Mouse (Mus musculus): ENCODE results near the gene Rasgef1c.

Gene Rasgef1c

DNA sequence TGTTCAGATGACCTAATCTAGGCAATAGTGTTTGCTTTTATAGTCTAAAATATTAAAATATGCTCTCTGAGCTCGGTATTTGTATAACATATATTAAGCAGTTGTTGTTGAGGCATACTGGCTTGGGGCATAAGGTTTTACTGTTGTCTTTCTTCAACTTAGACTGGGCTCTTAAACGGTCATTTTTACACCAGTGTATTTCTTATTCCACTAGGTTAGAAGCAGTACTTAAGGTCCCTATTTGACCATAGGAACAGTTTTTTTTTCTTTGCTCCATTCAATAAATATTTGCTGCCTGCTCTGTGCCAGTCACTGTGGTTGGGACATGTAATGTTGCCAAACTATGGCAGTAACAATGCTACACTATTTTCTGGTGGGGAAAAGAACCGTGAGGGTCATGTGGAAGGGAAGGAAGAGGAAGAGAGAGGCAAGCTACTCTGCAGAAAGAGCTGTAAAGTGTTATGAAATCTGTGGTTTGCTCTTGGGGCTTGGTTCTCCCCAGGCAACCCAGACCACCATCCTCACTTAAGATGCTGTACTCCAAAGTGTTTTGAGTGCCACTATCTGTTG lies 125.0 kb downstream of the Rasgef1c start:
- no peak for DNase-seq

DNA sequence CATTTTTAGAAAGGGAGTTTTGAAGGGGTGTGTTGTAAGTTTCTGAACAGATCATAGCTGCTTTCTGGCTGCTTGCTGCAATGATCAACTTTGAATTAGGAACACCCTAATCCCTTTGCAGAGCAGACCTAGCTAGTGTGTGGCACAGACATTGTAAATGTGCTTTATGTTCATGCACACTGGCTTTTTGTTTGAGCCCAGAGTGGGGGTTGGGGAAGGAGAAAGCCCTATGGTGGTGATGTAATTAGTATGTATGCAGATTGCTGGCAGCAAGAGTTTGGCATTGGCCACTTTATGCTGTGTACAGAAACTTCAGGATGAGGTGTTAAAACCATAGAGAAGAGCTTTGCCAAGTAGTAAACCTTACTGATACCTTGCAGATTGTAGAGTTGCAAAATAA lies 126.8 kb downstream of the Rasgef1c start:
- DNase-seq = no peak
